Mouse (Mus musculus): ENCODE data around the gene Nmt1. TPM values are rescaled to one million over a fixed set of nuclear protein-coding genes. Genes with fewer than 3 reads are reported as not detected.

The Nmt1 gene
- total and polyA plus RNA-seq, 2 experiments from 2014 or later = 40.5 to 48.6 TPM

DNA sequence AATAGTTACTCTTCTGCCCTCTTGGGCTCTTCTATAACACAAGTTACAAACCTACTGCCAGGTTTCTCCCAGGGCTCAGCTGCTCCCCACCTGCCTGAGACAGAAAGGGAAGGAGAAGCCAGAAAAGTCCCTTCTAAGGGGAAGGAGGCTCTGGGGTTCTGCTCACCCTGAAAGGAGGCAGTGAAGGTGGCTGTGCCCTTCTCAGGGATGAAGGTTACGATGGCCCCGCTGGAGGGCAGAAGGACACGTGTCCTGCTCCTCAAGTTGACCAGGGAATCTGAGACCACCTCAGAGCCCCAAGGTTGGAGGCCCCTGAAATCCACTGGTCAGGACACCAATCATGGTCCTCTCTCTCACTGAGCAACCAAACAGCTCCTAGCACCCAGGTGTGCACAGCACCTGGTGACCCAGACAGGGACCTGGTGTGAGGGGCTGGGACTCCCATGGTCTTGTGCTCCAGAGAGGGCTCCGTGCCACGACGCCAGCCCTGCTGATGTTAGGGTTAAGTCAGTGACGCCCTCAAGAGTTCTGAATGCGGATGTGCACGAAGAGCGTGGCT is 42.4 kb downstream of the Nmt1 start:
- 89% methylated on average over 10 of the region's 10 CpGs for WGBS
- Histone ChIP-seq H3K9me3 (ENCODE audit: low read length) (no peaks in the 10 kb centered on the region), H3K4me1 (ENCODE audit: insufficient read depth, low read length) (peaks cover 5% of the 10 kb centered on the region; the same call in 1 of the 2 replicates), H3K4me3 (ENCODE audit: low read depth, low read length) (no peak overlapping the region), H3K36me3 (ENCODE audit: insufficient read depth, low read length) (peaks cover 37% of the 10 kb centered on the region), H3K4me2 (ENCODE audit: low read depth, low read length, poor library complexity, severe bottlenecking) (no peak overlapping the region), H3K27ac (ENCODE audit: low read depth, low read length) (no peak overlapping the region; the same call in 1 of the 2 replicates), H3K27me3 (ENCODE audit: insufficient read depth, low read length) (no peaks in the 10 kb centered on the region), H3K9ac (replicated peaks; ENCODE audit: low read length, poor library complexity, severe bottlenecking) (no peak overlapping the region)
- no peak for ATAC-seq (ENCODE audit: low FRiP score)
- TF ChIP-seq CTCF (IDR thresholded peaks at IDR 0.05) = no peak
- DNase-seq (ENCODE audit: low spot score) = no peak

DNA sequence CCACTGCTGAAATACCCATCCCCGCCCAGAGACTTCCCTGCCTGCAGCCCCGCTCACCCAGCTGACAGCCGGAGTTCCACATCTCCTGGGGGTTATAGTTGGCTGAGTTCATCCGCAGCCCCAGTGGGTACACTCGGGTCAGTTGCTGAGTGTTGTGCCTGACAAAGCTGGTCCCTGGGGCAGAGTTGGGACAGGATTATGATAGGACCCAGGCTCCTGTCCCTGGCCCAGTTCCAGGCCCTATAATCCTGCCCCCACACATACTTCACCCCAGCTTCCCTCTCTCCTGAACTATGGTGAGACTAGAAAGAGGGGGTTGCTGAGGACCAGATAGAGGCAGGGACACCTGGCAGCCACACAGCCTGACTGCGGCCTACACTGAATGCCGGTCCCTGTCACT is 45.7 kb downstream of the Nmt1 start:
- WGBS = 80% methylated on average over 7 of the region's 7 CpGs
- no peak for TF ChIP-seq CTCF (IDR thresholded peaks at IDR 0.05)
- Histone ChIP-seq H3K4me1 (ENCODE audit: insufficient read depth, low read length) (peaks cover 5% of the 10 kb centered on the region; the same call in 1 of the 2 replicates), H3K4me2 (ENCODE audit: low read depth, low read length, poor library complexity, severe bottlenecking) (no peak overlapping the region), H3K36me3 (ENCODE audit: insufficient read depth, low read length) (peaks cover 15% of the 10 kb centered on the region; the same call in 1 of the 2 replicates), H3K27me3 (ENCODE audit: insufficient read depth, low read length) (no peaks in the 10 kb centered on the region), H3K9ac (replicated peaks; ENCODE audit: low read length, poor library complexity, severe bottlenecking) (no peak overlapping the region), H3K4me3 (ENCODE audit: low read depth, low read length) (no peak overlapping the region), H3K9me3 (ENCODE audit: low read length) (no peaks in the 10 kb centered on the region), H3K27ac (ENCODE audit: low read depth, low read length) (no peak overlapping the region)
- no peak for DNase-seq (ENCODE audit: low spot score)
- ATAC-seq (ENCODE audit: low FRiP score) = no peak

DNA sequence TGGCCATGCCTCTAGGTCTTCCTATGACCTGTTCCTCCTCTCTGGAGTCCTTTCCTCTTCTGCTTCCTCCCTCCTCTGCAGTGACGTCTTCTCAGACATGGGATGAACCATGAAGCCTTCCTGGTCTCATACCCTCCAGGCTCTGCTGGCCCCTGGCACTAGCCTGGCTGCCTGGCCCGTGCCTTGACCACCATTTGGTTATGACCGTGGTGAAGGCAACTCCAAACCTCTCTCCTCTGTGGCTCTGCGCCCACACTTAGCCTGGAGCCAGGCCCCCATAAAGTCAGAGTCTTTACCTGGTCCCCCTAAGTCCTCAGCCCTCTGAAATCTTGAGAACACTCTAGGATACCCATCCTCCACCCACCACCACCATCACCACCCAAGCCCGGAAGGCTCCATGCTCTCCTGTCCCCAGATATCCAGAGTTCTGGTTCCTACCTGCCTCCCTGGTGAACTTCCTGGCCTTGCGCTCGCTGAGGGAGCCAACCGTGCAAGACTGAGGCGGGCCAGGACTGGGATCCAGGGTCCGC is 46.2 kb downstream of the Nmt1 start:
- Histone ChIP-seq H3K4me3 (ENCODE audit: low read depth, low read length) (no peak overlapping the region), H3K27me3 (ENCODE audit: insufficient read depth, low read length) (no peaks in the 10 kb centered on the region), H3K4me2 (ENCODE audit: low read depth, low read length, poor library complexity, severe bottlenecking) (no peak overlapping the region), H3K4me1 (ENCODE audit: insufficient read depth, low read length) (peaks cover 5% of the 10 kb centered on the region; the same call in 1 of the 2 replicates), H3K9ac (replicated peaks; ENCODE audit: low read length, poor library complexity, severe bottlenecking) (no peak overlapping the region), H3K9me3 (ENCODE audit: low read length) (no peaks in the 10 kb centered on the region), H3K27ac (ENCODE audit: low read depth, low read length) (no peak overlapping the region), H3K36me3 (ENCODE audit: insufficient read depth, low read length) (peaks cover 14% of the 10 kb centered on the region; the same call in 1 of the 2 replicates)
- DNase-seq (ENCODE audit: low spot score) (no peak), ATAC-seq (ENCODE audit: low FRiP score) (no peak)
- 58% methylated on average over 10 of the region's 10 CpGs for WGBS
- no peak for TF ChIP-seq CTCF (IDR thresholded peaks at IDR 0.05)

DNA sequence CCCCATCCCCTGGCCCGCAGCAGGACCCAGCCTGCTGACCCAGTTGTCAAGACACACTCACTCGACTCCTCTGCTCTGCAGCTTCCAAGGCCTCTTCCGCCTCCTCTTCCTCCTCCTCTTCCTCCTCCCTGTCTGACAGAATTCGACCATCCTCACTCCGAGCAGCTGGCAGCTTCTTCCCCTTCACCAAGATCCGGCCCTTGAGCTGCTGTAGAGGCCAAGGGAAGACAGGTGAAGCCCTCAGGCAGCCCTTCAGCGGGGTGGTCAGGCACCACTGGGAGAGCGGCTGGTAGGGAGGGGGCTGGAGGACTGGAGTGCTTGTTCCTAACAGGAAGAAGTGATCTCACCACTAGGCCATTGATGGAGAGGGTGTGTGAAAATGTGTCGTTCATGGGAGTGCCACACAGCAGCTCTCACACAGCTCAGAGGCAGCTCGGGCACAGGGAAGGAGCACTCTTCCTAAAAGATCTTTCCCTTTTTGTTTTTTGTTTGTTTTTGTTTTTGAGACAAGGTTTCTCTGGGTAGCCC is 46.9 kb downstream of the Nmt1 start:
- Histone ChIP-seq H3K27ac (ENCODE audit: low read depth, low read length) (no peak overlapping the region), H3K9ac (replicated peaks; ENCODE audit: low read length, poor library complexity, severe bottlenecking) (no peak overlapping the region), H3K4me2 (ENCODE audit: low read depth, low read length, poor library complexity, severe bottlenecking) (no peak overlapping the region), H3K27me3 (ENCODE audit: insufficient read depth, low read length) (peaks cover under 1% of the 10 kb centered on the region; the same call in 1 of the 2 replicates), H3K4me3 (ENCODE audit: low read depth, low read length) (no peak overlapping the region), H3K9me3 (ENCODE audit: low read length) (no peaks in the 10 kb centered on the region), H3K36me3 (ENCODE audit: insufficient read depth, low read length) (peaks cover 9% of the 10 kb centered on the region; the same call in 1 of the 2 replicates), H3K4me1 (ENCODE audit: insufficient read depth, low read length) (peaks cover 5% of the 10 kb centered on the region; the same call in 1 of the 2 replicates)
- WGBS = 25% methylated on average over 10 of the region's 10 CpGs
- no peak for ATAC-seq (ENCODE audit: low FRiP score)
- no peak for DNase-seq (ENCODE audit: low spot score)
- no peak for TF ChIP-seq CTCF (IDR thresholded peaks at IDR 0.05)

DNA sequence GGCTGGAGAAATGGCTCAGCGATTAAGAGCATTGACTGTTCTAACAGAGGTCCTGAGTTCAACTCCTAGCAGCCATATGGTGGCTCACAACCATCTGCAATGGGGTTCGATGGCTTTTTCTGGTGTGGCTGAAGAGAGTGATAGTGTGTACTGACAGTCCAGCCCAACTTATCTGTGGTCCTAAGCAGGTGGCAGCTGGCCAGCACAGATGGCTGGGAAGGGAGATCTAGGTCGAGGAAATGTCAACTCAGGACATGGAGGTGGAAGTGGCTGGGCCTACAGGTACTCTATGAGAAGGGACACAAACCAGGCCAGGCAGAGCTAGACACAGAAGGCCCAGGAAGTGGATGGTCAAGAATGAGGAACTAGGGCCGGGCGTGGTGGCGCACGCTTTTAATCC is 48.0 kb downstream of the Nmt1 start:
- H3K4me2 ChIP-seq (ENCODE audit: low read depth, low read length, poor library complexity, severe bottlenecking) = no peak overlapping the region
- 94% methylated on average over 7 of the region's 7 CpGs for WGBS
- TF ChIP-seq CTCF (IDR thresholded peaks at IDR 0.05) = no peak
- DNase-seq (ENCODE audit: low spot score) = no peak
- no peaks in the 10 kb centered on the region for H3K36me3 ChIP-seq (ENCODE audit: insufficient read depth, low read length)
- no peak overlapping the region for H3K9ac ChIP-seq (replicated peaks; ENCODE audit: low read length, poor library complexity, severe bottlenecking)
- no peak for ATAC-seq (ENCODE audit: low FRiP score)
- no peak overlapping the region for H3K4me3 ChIP-seq (ENCODE audit: low read depth, low read length)
- peaks cover 5% of the 10 kb centered on the region; the same call in 1 of the 2 replicates for H3K4me1 ChIP-seq (ENCODE audit: insufficient read depth, low read length)
- H3K27me3 ChIP-seq (ENCODE audit: insufficient read depth, low read length) = peaks cover 9% of the 10 kb centered on the region; the same call in 1 of the 2 replicates
- H3K9me3 ChIP-seq (ENCODE audit: low read length) = no peaks in the 10 kb centered on the region
- no peak overlapping the region for H3K27ac ChIP-seq (ENCODE audit: low read depth, low read length)

DNA sequence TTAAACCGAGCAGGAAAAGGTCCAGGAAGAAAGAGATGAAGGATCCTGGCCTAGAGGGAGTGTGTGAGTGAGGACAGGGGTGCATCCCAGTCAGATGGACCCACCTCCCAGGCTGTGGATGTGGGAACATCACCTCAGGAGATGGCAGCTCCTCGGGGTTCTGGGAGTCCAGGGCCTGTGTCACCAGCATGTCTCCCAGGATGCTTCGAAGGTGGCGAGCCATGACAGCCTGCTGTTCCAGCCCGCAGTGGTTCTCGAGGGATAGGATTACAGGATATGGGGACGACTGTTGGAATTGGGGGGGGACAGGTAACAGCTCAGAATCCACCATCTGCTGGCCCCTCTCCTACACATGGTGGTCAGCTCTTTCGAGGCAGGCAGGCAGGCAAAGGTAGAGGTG is 48.6 kb downstream of the Nmt1 start:
- H3K9ac ChIP-seq (replicated peaks; ENCODE audit: low read length, poor library complexity, severe bottlenecking) = no peak overlapping the region
- 84% methylated on average over 8 of the region's 8 CpGs for WGBS
- H3K27ac ChIP-seq (ENCODE audit: low read depth, low read length) = no peak overlapping the region
- H3K27me3 ChIP-seq (ENCODE audit: insufficient read depth, low read length) = peaks cover 14% of the 10 kb centered on the region; the same call in 1 of the 2 replicates
- peaks cover 5% of the 10 kb centered on the region; the same call in 1 of the 2 replicates for H3K4me1 ChIP-seq (ENCODE audit: insufficient read depth, low read length)
- DNase-seq (ENCODE audit: low spot score) (no peak), ATAC-seq (ENCODE audit: low FRiP score) (no peak)
- H3K4me2 ChIP-seq (ENCODE audit: low read depth, low read length, poor library complexity, severe bottlenecking) = no peak overlapping the region
- TF ChIP-seq CTCF (IDR thresholded peaks at IDR 0.05) = no peak
- H3K4me3 ChIP-seq (ENCODE audit: low read depth, low read length) = no peak overlapping the region
- no peaks in the 10 kb centered on the region for H3K36me3 ChIP-seq (ENCODE audit: insufficient read depth, low read length)
- H3K9me3 ChIP-seq (ENCODE audit: low read length) = no peaks in the 10 kb centered on the region
